Mouse (Mus musculus) brain, embryonic 14.5 days (tissue): Measurements from ENCODE around the gene Ska3.

ENCODE experiments used
- CTCF ChIP-seq: fragments of 200-500 bp; IDR thresholded peaks from 2 replicates; pipeline ENCODE4 v1.5.1; 2012; ENCODE audit warnings: inconsistent platforms, mild to moderate bottlenecking, moderate library complexity, borderline replicate concordance; ENCODE audit not compliant: insufficient read depth, insufficient read length; ENCODE audit errors: extremely low read depth
- POLR2A ChIP-seq: fragments of 200-500 bp; IDR thresholded peaks from 2 replicates; pipeline ENCODE4 v1.6.1; 2012; ENCODE audit warnings: mild to moderate bottlenecking, inconsistent platforms, borderline replicate concordance; ENCODE audit not compliant: poor library complexity, insufficient read depth, insufficient read length, severe bottlenecking; ENCODE audit errors: extremely low read depth

DNA sequence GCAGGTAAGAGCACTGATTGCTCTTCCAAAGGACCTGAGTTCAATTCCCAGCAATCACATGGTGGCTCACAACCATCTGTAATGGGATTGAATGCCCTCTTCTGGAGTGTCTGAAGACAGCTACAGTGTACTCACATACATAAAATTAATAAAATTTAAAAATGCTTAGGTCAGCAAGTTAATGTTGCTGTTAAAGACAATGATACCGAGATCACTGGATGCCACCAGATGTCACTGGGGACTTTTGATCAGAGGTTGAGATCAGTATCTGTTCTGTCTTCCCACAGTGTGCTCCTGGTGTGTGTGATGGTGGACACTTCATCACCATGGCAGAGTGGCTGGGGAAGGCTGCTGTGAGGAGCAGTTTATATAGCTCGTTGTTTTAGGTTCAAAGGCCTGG lies 36.7 kb downstream of the Ska3 start:
- no peak for TF ChIP-seq POLR2A
- no peak for TF ChIP-seq CTCF
